Mouse (Mus musculus) cerebellum, adult 2 months (tissue): ENCODE data around the gene Lbhd1. TPM values are rescaled to one million over a fixed set of nuclear protein-coding genes. Genes with fewer than 3 reads are reported as not detected.
A peak's percentile ranks its signal among the peaks of the same experiment; 100 is the strongest.
"Not testable (repeated sequence)": the region's sequence is repeated elsewhere in the genome, so short reads cannot be mapped to it uniquely, and the experiment has no call there.

Experiments
- DNase-seq, 2 experiments: peaks; one replicate each; pipeline ENCODE4 v3.0.0; 2021
- H3K27ac ChIP-seq: fragments of 200-500 bp; 2 replicates; pipeline ENCODE4 v1.5.1; 2012; ENCODE audit warnings: low read length, control low read depth, inconsistent platforms; ENCODE audit not compliant: insufficient read depth
- H3K27me3 ChIP-seq: fragments of 200-500 bp; 2 replicates; pipeline ENCODE4 v1.6.1; 2012; ENCODE audit warnings: inconsistent platforms, mild to moderate bottlenecking, low read length, moderate library complexity; ENCODE audit not compliant: control insufficient read depth, insufficient read depth
- H3K4me1 ChIP-seq: fragments of 200-500 bp; 2 replicates; pipeline ENCODE4 v1.6.1; 2011; ENCODE audit warnings: low read length; ENCODE audit not compliant: control insufficient read depth, insufficient read depth
- H3K4me3 ChIP-seq: fragments of 200-500 bp; replicated peaks from 2 replicates; pipeline ENCODE3; 2011; ENCODE audit warnings: mild to moderate bottlenecking, low read depth, low read length, control low read depth; ENCODE audit not compliant: insufficient read depth
- CTCF ChIP-seq: fragments of 200-500 bp; IDR thresholded peaks from 2 replicates; pipeline ENCODE4 v1.5.1; 2011; ENCODE audit warnings: low read depth, mild to moderate bottlenecking, control low read depth, low read length, moderate library complexity, borderline replicate concordance; ENCODE audit not compliant: insufficient read depth
- POLR2A ChIP-seq: fragments of 200-500 bp; IDR thresholded peaks from 2 replicates; pipeline ENCODE4 v1.6.1; 2011; ENCODE audit warnings: low read length, control low read depth, borderline replicate concordance; ENCODE audit not compliant: insufficient read depth
- WGBS: fragments of 180-500 bp; shearing (Covaris S2); methylation state at CpG from one replicate; pipeline ENCODE4 v1.1.7; 2018; 5-methylcytosine and 5-hydroxymethylcytosine counted together
- polyA plus RNA-seq: library from polyadenylated mRNA; depleted of rRNA; stranded (reverse); fragments of >200 nt; gene quantifications from 2 replicates; pipeline ENCODE4 v1.2.3, GENCODE M21; 2012; rRNA removed

The Lbhd1 gene
- polyA plus RNA-seq: 3.8 and 5.1 TPM in 2 replicates

DNA sequence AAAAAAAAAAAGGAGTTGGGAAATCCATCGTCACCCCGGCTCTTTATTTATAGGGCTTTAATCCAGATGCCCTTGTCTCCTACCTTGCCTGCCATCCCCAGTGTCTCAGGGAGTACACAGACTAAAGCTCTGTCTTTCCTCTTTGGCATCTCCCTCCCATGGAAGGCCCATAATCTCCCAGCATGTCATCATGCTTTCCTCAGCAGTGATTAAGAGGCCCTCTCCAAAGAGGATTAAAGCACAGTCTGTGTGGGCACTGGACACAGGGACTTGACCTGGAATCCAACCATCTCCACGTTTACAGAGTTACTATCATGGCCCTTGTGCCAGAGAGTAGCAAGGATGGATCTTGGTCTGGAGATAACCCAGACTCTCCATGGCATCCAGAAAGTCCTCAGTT, at the start of gene Lbhd1, which contains the start of gene Gm49403:
Gene Lbhd1 (plus strand): TSS at position 117 of the 400 bp plus-strand sequence.
Gene Gm49403 (plus strand): TSS at position 315 of the 400 bp plus-strand sequence.
- Histone ChIP-seq H3K27ac (no peak within 1 kb of the TSS), H3K4me3 (no peak within 1 kb of the TSS), H3K4me1 (0 out of 2 replicates have a peak, but pooled peaks cover 3% of the 10 kb centered on the region), H3K27me3 (no peaks in the 10 kb centered on the region)
- DNase-seq: no peak
- WGBS: 71% methylated on average over 3 of the region's 3 CpGs
- TF ChIP-seq POLR2A: no peak
- TF ChIP-seq CTCF: no peak

DNA sequence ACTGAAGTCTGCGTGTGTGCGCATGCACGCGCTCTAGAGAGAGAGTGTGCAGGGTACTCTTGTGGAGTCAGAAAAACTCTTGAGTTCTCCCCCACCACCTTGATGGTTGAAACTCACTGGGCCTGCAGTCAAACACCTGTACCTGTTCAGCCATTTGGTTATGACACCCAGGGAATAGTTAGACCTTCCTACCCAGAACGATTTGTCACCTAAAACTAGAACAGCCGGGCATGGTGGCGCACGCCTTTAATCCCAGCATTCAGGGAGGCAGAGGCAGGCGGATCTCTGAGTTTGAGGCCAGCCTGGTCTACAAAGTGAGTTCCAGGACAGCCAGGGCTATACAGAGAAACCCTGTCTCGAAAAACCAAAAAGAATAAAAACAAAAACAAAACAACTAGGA, 47.2 kb upstream of the Lbhd1 start:
- not testable (repeated sequence) for H3K27me3 ChIP-seq, H3K4me3 ChIP-seq, H3K4me1 ChIP-seq, H3K27ac ChIP-seq, DNase-seq
- WGBS: 96% methylated on average over 10 of the region's 10 CpGs

DNA sequence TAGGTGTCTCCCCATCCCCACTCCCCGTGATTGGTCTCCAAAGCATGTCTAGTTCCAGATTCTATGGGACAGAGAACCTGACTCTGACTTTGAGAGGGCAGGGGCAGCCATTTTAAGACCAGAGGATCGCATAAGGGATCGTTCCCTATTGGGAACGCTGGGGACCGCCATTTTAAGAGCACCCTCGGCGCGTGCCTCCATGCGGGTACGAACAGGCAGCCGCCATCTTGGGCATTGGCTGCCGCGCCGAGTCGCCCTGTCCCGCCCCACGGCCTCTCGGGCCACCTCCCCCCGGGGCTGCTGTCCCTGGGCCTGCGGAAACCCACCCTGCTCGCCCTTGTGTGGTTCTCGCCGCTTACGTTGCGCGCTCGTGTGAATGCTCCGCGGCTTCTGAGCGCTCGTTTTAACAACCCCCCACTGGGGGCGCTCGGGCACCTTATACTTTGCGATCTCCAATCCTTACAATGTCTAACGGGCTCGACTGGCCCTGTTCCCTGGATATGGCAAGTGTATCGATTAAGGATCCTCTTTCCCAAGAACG, 46.2 kb upstream of the Lbhd1 start, which contains the start of gene Bscl2:
Gene Bscl2 (plus strand): TSS at position 217 of the 541 bp plus-strand sequence.
- TF ChIP-seq POLR2A (peak; percentile 45), CTCF (peak; percentile 39; the same call in 1 of the 2 replicates)
- DNase-seq: peak; percentile 87 to 90
- Histone ChIP-seq H3K4me1 (no peaks in the 10 kb centered on the region), H3K27me3 (no peaks in the 10 kb centered on the region), H3K4me3 (peak within 1 kb of the TSS; percentile 78), H3K27ac (peak within 1 kb of the TSS; percentile 92)
- WGBS: under 1% methylated on average over 38 of the region's 38 CpGs

DNA sequence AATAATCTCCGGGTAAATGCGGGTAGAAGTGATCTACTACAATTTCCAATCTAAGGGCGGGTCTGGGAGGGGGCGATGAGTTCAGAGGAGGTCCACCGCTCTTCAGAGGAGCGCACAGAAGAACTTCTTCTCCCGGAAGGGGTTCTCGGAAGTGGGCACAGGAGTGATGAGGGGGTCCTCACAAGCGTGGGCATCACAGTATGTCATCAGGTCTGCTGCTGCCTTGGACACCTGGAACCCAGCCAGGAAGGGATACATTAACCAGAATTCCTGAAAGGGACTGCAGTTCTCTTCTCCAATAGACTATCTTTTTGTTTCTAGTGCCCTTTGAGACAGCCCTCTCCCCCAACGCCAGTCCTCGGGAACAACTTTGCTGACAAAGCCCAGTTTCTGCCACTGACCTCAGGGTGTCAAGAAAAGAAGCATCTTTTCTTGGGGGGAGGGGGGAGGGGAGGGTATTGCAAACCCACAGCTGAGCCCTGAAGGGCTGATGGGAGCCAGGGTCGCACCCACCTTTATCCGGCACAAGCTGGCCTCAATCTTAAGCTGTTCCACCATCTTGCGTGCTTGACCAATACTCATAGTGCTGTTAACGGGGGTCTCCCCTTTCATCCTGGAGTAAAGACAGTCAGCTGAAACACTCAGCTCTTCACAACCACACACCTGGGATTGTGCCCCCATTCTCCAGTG, 45.3 kb upstream of the Lbhd1 start:
- DNase-seq: peak; percentile 68 to 70
- Histone ChIP-seq H3K4me3 (peak overlapping the region; percentile 78), H3K27ac (peak overlapping the region; percentile 92), H3K27me3 (no peaks in the 10 kb centered on the region), H3K4me1 (no peaks in the 10 kb centered on the region)
- TF ChIP-seq CTCF: 0 out of 2 replicates have a peak, but pooled peaks have one; percentile 0
- TF ChIP-seq POLR2A: no peak
- WGBS: 3% methylated on average over 15 of the region's 15 CpGs

DNA sequence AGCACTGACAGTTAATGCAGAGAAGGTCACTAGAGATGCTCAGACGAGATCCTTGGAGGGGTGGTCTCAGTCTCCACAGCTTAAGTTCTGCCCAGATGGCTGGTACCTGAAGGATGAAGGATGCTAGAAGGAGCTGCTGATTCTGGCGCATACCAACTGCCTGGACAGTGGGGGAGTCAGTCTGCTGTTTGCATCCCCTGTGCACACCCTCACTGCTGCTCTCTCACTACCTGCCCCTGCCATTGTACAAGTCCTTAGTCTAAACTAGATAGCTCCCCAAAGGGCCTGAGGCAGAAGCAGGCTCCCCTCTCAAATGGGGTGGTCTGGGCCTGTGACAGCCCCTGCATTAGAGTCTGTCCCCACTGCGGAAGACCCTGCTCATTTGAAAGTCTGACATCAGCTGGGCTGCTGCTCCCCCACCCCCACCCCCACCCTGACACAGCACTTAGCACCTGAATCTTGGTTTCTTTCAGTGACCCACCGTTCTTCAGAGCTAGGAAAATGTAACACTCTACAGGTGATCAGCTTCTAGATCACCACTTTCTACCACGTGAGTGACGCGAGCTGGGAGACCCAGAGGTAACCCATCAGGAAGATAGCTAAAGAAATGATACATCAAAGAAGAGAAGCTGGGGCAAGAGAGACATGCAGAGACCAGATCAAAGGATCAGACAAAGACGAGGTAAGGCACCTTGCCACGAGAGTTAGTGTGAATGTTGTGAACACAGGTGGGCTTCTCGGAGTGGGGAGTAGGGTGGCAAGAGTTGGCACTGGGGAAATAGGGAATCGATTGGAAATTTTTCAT, 44.2 kb upstream of the Lbhd1 start, which contains the start of gene Gng3:
Gene Gng3 (minus strand): TSS at position 92 of the 805 bp plus-strand sequence.
- H3K27ac ChIP-seq: peak within 1 kb of the TSS; percentile 92
- TF ChIP-seq CTCF (no peak), POLR2A (peak; percentile 79; the same call in 1 of the 2 replicates)
- no peaks in the 10 kb centered on the region for H3K4me1 ChIP-seq
- H3K27me3 ChIP-seq: no peaks in the 10 kb centered on the region
- DNase-seq: peak; percentile 91 to 94
- 11% methylated on average over 11 of the region's 11 CpGs for WGBS
- peak within 1 kb of the TSS; percentile 78 for H3K4me3 ChIP-seq

DNA sequence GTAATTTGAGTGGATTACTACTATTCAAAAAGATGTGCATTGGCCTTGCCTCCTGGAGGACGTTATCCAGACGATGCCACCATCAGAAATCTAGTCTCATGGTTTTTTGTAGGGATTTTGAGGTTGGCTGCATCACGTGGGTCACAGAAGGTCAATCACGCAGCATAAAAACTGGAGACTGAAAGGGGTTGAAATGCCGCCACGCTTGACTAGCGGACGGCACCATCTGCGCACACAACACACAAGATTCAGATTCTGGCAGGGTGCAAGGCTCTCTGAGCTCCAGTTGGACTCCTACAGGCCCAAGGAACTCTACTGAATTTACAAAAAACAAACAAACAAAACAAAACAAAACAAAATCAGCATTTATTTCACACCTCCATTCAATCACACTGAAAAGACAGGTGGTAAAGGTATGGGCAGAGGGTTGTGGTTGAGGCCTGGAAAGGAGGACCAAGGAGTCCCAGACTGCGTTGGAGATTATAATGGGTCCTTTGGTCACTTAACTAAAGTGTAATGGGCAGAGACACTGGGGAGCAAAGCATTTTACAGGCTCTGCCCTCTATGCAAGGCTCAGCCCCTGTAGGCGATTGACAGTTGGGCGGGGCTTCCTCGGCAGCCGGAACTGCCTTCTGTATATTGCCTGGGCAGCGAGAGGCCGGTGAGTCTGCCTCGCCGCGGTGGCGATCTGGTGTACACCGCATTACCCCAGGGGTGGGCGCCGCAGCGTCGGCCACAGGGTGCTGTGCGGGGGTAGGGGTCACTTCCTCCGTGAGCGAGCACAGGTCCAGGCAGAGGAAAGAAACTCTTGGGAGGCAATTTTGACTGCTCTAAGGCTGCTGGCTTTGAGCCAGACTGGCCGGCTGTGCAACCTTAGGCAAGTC, 43.4 kb upstream of the Lbhd1 start:
- Histone ChIP-seq H3K27ac (peak overlapping the region; percentile 92), H3K4me3 (peak overlapping the region; percentile 78), H3K4me1 (no peaks in the 10 kb centered on the region), H3K27me3 (no peaks in the 10 kb centered on the region)
- peak; percentile 88 to 89 for DNase-seq
- WGBS: 3% methylated on average over 29 of the region's 29 CpGs
- TF ChIP-seq POLR2A: peak; percentile 45; the same call in 1 of the 2 replicates
- TF ChIP-seq CTCF: no peak

DNA sequence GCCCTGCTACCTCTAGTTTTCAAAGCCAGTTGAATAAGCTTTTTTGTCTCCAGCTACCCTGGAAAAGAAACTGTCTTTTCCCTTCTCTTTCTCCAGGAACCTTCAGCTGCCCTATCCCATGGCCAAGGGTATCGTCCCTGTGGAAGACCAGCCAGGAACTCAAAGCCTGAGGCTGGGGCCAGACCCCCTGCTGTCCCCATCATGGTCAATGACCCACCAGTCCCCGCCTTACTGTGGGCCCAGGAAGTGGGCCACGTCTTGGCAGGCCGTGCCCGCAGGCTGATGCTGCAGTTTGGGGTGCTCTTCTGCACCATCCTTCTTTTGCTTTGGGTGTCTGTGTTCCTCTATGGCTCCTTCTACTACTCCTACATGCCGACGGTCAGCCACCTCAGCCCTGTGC, 42.5 kb upstream of the Lbhd1 start:
- Histone ChIP-seq H3K27me3 (no peaks in the 10 kb centered on the region), H3K4me3 (peak overlapping the region; percentile 78), H3K27ac (peak overlapping the region; percentile 92), H3K4me1 (no peaks in the 10 kb centered on the region)
- TF ChIP-seq POLR2A (no peak), CTCF (no peak)
- peak; percentile 35 to 36 for DNase-seq
- 46% methylated on average over 7 of the region's 7 CpGs for WGBS
